Mouse (Mus musculus): ENCODE data around the gene Ffar4. TPM values are rescaled to one million over a fixed set of nuclear protein-coding genes. Genes with fewer than 3 reads are reported as not detected.

Gene Ffar4
- 0.15 TPM in 2 replicates for polyA plus RNA-seq (2016; fragmentation: Nextera tagmentation; extraction: Ambion mirVana)

DNA sequence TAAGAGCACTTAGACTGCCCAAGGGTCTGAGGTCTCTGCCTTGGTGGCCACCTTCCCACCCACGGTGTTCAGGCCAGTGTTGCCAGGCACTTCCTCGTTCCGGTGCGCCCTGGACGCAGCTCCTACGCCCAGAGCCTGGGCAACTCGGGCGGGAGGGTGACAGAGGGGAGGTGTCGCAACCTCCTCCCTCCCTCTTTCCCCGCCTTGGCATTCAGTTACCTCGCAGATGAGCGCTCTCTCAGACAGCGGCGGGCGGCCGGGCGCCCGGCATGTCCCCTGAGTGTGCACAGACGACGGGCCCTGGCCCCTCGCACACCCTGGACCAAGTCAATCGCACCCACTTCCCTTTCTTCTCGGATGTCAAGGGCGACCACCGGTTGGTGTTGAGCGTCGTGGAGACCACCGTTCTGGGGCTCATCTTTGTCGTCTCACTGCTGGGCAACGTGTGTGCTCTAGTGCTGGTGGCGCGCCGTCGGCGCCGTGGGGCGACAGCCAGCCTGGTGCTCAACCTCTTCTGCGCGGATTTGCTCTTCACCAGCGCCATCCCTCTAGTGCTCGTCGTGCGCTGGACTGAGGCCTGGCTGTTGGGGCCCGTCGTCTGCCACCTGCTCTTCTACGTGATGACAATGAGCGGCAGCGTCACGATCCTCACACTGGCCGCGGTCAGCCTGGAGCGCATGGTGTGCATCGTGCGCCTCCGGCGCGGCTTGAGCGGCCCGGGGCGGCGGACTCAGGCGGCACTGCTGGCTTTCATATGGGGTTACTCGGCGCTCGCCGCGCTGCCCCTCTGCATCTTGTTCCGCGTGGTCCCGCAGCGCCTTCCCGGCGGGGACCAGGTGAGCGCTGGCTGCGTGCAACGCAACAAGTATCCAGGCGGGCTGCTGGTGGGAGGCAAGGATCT is at the start of gene Ffar4:
Gene Ffar4 (plus strand): TSS at position 214 of the 901 bp plus-strand sequence.
- Histone ChIP-seq H3K4me1 (replicated peaks) (peaks cover 13% of the 10 kb centered on the region), H3K27ac (no peak within 1 kb of the TSS), H3K27me3 (peaks cover 72% of the 10 kb centered on the region), H3K4me3 (replicated peaks) (peak within 1 kb of the TSS; percentile 39), H3K4me2 (peak within 1 kb of the TSS; percentile 67), H3K9me3 (no peaks in the 10 kb centered on the region), H3K36me3 (no peaks in the 10 kb centered on the region), H3K9ac (replicated peaks) (peak within 1 kb of the TSS; percentile 37; the same call in 1 of the 2 replicates)
- WGBS: 1% methylated on average over 77 of the region's 77 CpGs
- ATAC-seq (ENCODE audit: insufficient number of reproducible peaks, insufficient read depth, low FRiP score, low TSS enrichment, low read depth): no peak

DNA sequence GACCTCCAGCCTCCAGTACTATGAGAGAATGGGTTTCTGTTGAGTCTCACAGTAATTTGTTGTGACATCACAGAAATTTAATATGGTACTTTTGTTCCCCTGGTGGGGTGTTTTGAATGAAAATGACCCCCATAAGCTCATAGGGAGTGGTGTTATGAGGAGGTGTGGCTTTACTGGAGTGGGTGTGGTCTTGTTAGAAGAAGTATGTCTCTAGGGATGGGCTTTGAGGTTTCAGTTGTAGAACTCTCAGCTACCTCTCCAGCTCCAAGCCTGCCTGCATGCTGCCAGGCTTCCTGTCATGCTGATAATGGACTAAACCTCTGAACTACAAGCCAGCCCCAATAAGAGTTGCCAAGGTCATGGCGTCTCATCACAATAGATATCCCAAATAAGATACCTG is 47.2 kb upstream of the Ffar4 start:
- Histone ChIP-seq H3K4me2 (no peak overlapping the region), H3K36me3 (no peaks in the 10 kb centered on the region), H3K27ac (no peak overlapping the region), H3K9ac (replicated peaks) (no peak overlapping the region), H3K9me3 (no peaks in the 10 kb centered on the region), H3K27me3 (no peaks in the 10 kb centered on the region; the same call in 1 of the 2 replicates), H3K4me3 (replicated peaks) (no peak overlapping the region), H3K4me1 (replicated peaks) (peaks cover 7% of the 10 kb centered on the region; the same call in 1 of the 2 replicates)
- WGBS: 97% methylated on average over 1 of the region's 1 CpGs
- no peak for ATAC-seq (ENCODE audit: insufficient number of reproducible peaks, insufficient read depth, low FRiP score, low TSS enrichment, low read depth)

GRCm38 (mm10) chr19:38053227-38054041 is 43.4 kb upstream of the Ffar4 start:
- Histone ChIP-seq H3K4me3 (replicated peaks) (peak overlapping the region; percentile 59), H3K36me3 (peaks cover 5% of the 10 kb centered on the region; the same call in 1 of the 2 replicates), H3K4me1 (replicated peaks) (peaks cover 23% of the 10 kb centered on the region), H3K27me3 (no peaks in the 10 kb centered on the region), H3K27ac (no peak overlapping the region; the same call in 1 of the 2 replicates), H3K9ac (replicated peaks) (no peak overlapping the region), H3K9me3 (no peaks in the 10 kb centered on the region), H3K4me2 (peak overlapping the region; percentile 78)
- WGBS: 31% methylated on average over 8 of the region's 8 CpGs
- no peak for ATAC-seq (ENCODE audit: insufficient number of reproducible peaks, insufficient read depth, low FRiP score, low TSS enrichment, low read depth)

- Histone ChIP-seq H3K9ac (replicated peaks) (peak overlapping the region; percentile 44; the same call in 1 of the 2 replicates), H3K36me3 (peaks cover 11% of the 10 kb centered on the region), H3K27me3 (no peaks in the 10 kb centered on the region), H3K27ac (peak overlapping the region; percentile 35; the same call in 1 of the 2 replicates), H3K4me1 (replicated peaks) (peaks cover 23% of the 10 kb centered on the region), H3K4me2 (peak overlapping the region; percentile 78), H3K9me3 (no peaks in the 10 kb centered on the region), H3K4me3 (replicated peaks) (peak overlapping the region; percentile 59)
- WGBS: 1% methylated on average over 23 of the region's 23 CpGs
- peak; percentile 91 for ATAC-seq (ENCODE audit: insufficient number of reproducible peaks, insufficient read depth, low FRiP score, low TSS enrichment, low read depth)
Observed at GRCm38 (mm10) chr19:38054149-38054719, 42.6 kb upstream of the Ffar4 start.

DNA sequence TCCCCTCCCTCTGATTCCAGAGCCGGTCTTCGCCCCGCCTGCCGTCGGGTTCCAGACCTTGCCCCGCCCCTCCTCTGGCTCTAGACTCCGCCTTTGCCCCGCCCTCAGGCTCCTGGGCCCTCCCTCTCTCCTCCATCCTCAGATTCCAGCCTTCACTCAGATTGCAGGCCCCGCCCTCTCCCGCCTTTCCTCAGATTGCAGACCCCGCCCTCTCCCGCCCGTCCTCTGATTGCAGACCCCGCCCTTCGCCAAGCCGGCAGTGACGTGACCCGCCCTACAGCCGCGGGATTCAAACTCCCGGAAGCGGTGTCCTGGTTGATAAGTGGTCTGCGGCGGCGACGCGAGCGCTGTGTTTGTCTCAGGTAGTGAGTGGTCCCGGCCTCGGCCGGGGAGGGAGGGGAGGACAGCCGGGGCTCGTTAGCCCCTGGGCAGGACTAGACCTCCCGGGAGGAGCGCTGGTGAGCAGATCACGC is 42.1 kb upstream of the Ffar4 start, which contains the start of gene Cep55:
Gene Cep55 (plus strand): TSS at position 292 of the 473 bp plus-strand sequence.
- peak within 1 kb of the TSS; percentile 50; the same call in 1 of the 2 replicates for H3K27ac ChIP-seq
- peak within 1 kb of the TSS; percentile 61 for H3K9ac ChIP-seq (replicated peaks)
- peak; percentile 91 for ATAC-seq (ENCODE audit: insufficient number of reproducible peaks, insufficient read depth, low FRiP score, low TSS enrichment, low read depth)
- WGBS: under 1% methylated on average over 36 of the region's 36 CpGs
- peaks cover 16% of the 10 kb centered on the region for H3K36me3 ChIP-seq
- H3K4me2 ChIP-seq: peak within 1 kb of the TSS; percentile 78
- peak within 1 kb of the TSS; percentile 59 for H3K4me3 ChIP-seq (replicated peaks)
- H3K4me1 ChIP-seq (replicated peaks): peaks cover 23% of the 10 kb centered on the region
- H3K9me3 ChIP-seq: no peaks in the 10 kb centered on the region
- H3K27me3 ChIP-seq: no peaks in the 10 kb centered on the region

GRCm38 (mm10) chr19:38055798-38056197 is 41.1 kb upstream of the Ffar4 start:
- ATAC-seq (ENCODE audit: insufficient number of reproducible peaks, insufficient read depth, low FRiP score, low TSS enrichment, low read depth): no peak
- H3K27ac ChIP-seq: no peak overlapping the region
- H3K4me1 ChIP-seq (replicated peaks): peaks cover 23% of the 10 kb centered on the region
- H3K9ac ChIP-seq (replicated peaks): peak overlapping the region; percentile 61; the same call in 1 of the 2 replicates
- no peaks in the 10 kb centered on the region for H3K27me3 ChIP-seq
- no peaks in the 10 kb centered on the region for H3K9me3 ChIP-seq
- peaks cover 26% of the 10 kb centered on the region for H3K36me3 ChIP-seq
- WGBS: 19% methylated on average over 6 of the region's 6 CpGs
- peak overlapping the region; percentile 78 for H3K4me2 ChIP-seq
- H3K4me3 ChIP-seq (replicated peaks): peak overlapping the region; percentile 59

GRCm38 (mm10) chr19:38056276-38056675 is 40.6 kb upstream of the Ffar4 start:
- ATAC-seq (ENCODE audit: insufficient number of reproducible peaks, insufficient read depth, low FRiP score, low TSS enrichment, low read depth): no peak
- Histone ChIP-seq H3K9ac (replicated peaks) (0 out of 2 replicates have a peak overlapping the region, but pooled peaks have one; percentile 61), H3K9me3 (no peaks in the 10 kb centered on the region), H3K36me3 (peaks cover 31% of the 10 kb centered on the region), H3K4me2 (peak overlapping the region; percentile 78), H3K27me3 (no peaks in the 10 kb centered on the region), H3K4me1 (replicated peaks) (peaks cover 23% of the 10 kb centered on the region), H3K27ac (no peak overlapping the region), H3K4me3 (replicated peaks) (peak overlapping the region; percentile 59)
- 62% methylated on average over 3 of the region's 3 CpGs for WGBS

GRCm38 (mm10) chr19:38056931-38057330 is 39.9 kb upstream of the Ffar4 start:
- Histone ChIP-seq H3K4me1 (replicated peaks) (peaks cover 23% of the 10 kb centered on the region), H3K4me2 (no peak overlapping the region), H3K4me3 (replicated peaks) (no peak overlapping the region), H3K27me3 (no peaks in the 10 kb centered on the region), H3K9ac (replicated peaks) (no peak overlapping the region), H3K9me3 (no peaks in the 10 kb centered on the region), H3K36me3 (peaks cover 36% of the 10 kb centered on the region), H3K27ac (no peak overlapping the region)
- no peak for ATAC-seq (ENCODE audit: insufficient number of reproducible peaks, insufficient read depth, low FRiP score, low TSS enrichment, low read depth)
- WGBS: 90% methylated on average over 8 of the region's 8 CpGs

DNA sequence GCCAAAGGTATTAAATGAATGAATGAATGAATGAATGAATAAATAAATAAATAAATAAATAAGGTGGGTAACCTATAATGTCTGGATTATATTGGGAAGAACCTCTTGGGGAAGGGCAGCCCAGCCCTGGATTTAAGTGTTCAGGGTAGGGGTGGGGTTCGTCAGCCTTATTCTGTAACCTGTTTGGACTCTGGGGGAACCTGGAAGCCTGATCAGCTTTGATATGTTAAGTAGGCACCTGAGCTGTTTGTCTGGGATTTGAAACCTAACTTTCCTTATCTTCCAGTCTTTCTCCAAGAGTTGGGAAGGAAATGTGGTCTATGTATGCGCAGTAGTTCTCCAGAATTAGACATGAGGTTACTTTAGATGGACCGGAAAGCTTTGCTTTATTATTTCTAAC is 33.7 kb upstream of the Ffar4 start:
- 90% methylated on average over 3 of the region's 3 CpGs for WGBS
- no peaks in the 10 kb centered on the region for H3K27me3 ChIP-seq
- H3K27ac ChIP-seq: no peak overlapping the region
- ATAC-seq (ENCODE audit: insufficient number of reproducible peaks, insufficient read depth, low FRiP score, low TSS enrichment, low read depth): no peak
- H3K9me3 ChIP-seq: no peaks in the 10 kb centered on the region
- H3K9ac ChIP-seq (replicated peaks): no peak overlapping the region
- peaks cover 63% of the 10 kb centered on the region for H3K36me3 ChIP-seq
- no peak overlapping the region for H3K4me2 ChIP-seq
- no peaks in the 10 kb centered on the region for H3K4me1 ChIP-seq (replicated peaks)
- H3K4me3 ChIP-seq (replicated peaks): no peak overlapping the region

DNA sequence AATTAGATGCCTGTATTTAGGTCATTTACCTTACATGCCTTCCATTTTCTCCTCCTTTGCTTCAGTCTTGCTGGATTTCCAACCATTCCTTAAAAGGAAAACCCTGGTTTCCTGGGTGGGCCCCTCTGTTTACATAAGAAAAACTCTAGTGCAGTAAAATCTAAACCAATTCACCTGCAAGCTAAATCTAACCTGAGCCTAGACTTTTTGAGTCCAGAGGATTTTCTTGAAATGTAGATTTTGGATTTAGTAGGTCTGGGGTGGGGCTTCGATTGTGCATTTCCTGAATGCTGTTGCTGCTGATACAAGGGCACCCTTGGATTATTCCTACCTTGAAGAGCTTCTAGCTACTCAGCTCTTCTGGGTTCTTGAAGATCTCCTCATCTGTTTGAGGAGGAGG is 32.8 kb upstream of the Ffar4 start:
- H3K27me3 ChIP-seq: no peaks in the 10 kb centered on the region
- H3K36me3 ChIP-seq: peaks cover 66% of the 10 kb centered on the region
- H3K27ac ChIP-seq: no peak overlapping the region
- 92% methylated on average over 1 of the region's 1 CpGs for WGBS
- no peak overlapping the region for H3K9ac ChIP-seq (replicated peaks)
- no peaks in the 10 kb centered on the region for H3K9me3 ChIP-seq
- H3K4me2 ChIP-seq: no peak overlapping the region
- H3K4me1 ChIP-seq (replicated peaks): no peaks in the 10 kb centered on the region
- ATAC-seq (ENCODE audit: insufficient number of reproducible peaks, insufficient read depth, low FRiP score, low TSS enrichment, low read depth): no peak
- H3K4me3 ChIP-seq (replicated peaks): no peak overlapping the region

Measured in limb, embryonic 12.5 days (tissue).